Mouse (Mus musculus) neural tube, embryonic 15.5 days (tissue): ENCODE data around the gene Rbms3. TPM values are rescaled to one million over a fixed set of nuclear protein-coding genes. Genes with fewer than 3 reads are reported as not detected.
A peak's percentile ranks its signal among the peaks of the same experiment; 100 is the strongest.

Experiments
- ATAC-seq: fragments of 200-750 bp; cut with Nextera tagmentation; 2 replicates; pipeline ENCODE4 v1.8.0; 2017; ENCODE audit warnings: mild to moderate bottlenecking, moderate TSS enrichment, moderate library complexity; ENCODE audit not compliant: low FRiP score
- H3K27ac ChIP-seq: fragments of 300-500 bp; sonication (generic); replicated peaks from 2 replicates; pipeline ENCODE4 v1.5.1; 2015; ENCODE audit warnings: mild to moderate bottlenecking, inconsistent platforms
- H3K27me3 ChIP-seq: fragments of 300-500 bp; sonication (generic); replicated peaks from 2 replicates; pipeline ENCODE4 v1.6.1; 2015; ENCODE audit warnings: inconsistent platforms
- H3K36me3 ChIP-seq: fragments of 300-500 bp; sonication (generic); 2 replicates; pipeline ENCODE4 v1.6.1; 2015; ENCODE audit warnings: inconsistent platforms
- H3K4me1 ChIP-seq: fragments of 300-500 bp; sonication (generic); 2 replicates; pipeline ENCODE4 v1.6.1; 2015; ENCODE audit warnings: inconsistent platforms
- H3K4me2 ChIP-seq: fragments of 300-500 bp; sonication (generic); 2 replicates; pipeline ENCODE4 v1.6.1; 2015; ENCODE audit warnings: inconsistent platforms, mild to moderate bottlenecking, moderate library complexity
- H3K4me3 ChIP-seq: fragments of 300-500 bp; sonication (generic); replicated peaks from 2 replicates; pipeline ENCODE4 v1.5.1; 2015; ENCODE audit warnings: mild to moderate bottlenecking, inconsistent platforms
- H3K9ac ChIP-seq: fragments of 300-500 bp; sonication (generic); replicated peaks from 2 replicates; pipeline ENCODE4 v1.6.1; 2015; ENCODE audit warnings: mild to moderate bottlenecking, inconsistent platforms
- H3K9me3 ChIP-seq: fragments of 300-500 bp; sonication (generic); replicated peaks from 2 replicates; pipeline ENCODE4 v1.6.1; 2016; ENCODE audit warnings: inconsistent platforms
- WGBS: fragments of 180-500 bp; shearing (Covaris S2); methylation state at CpG from one replicate; pipeline ENCODE4 v1.1.7; 2015; ENCODE audit warnings: mixed read lengths; 5-methylcytosine and 5-hydroxymethylcytosine counted together
- polyA plus RNA-seq: library from polyadenylated mRNA; unstranded; fragments of >200 nt; fragmentation: Nextera tagmentation; extraction: Ambion mirVana; gene quantifications from 2 replicates; pipeline ENCODE4 v1.2.1, GENCODE M21; 2015

Gene Rbms3
- polyA plus RNA-seq, 1 experiment from 2014 or later, result 83.4 TPM

GRCm38 (mm10) chr9:116905646-116906045, 724.1 kb downstream of the Rbms3 start:
- WGBS, result 74% methylated on average over 2 of the region's 2 CpGs
- Histone ChIP-seq H3K4me2 (no peak overlapping the region), H3K27me3 (no peaks in the 10 kb centered on the region), H3K4me3 (no peak overlapping the region), H3K36me3 (no peaks in the 10 kb centered on the region), H3K9me3 (no peaks in the 10 kb centered on the region), H3K4me1 (no peaks in the 10 kb centered on the region), H3K27ac (no peak overlapping the region), H3K9ac (no peak overlapping the region)
- no peak for ATAC-seq

- Histone ChIP-seq H3K27me3 (no peaks in the 10 kb centered on the region), H3K9me3 (no peaks in the 10 kb centered on the region), H3K9ac (no peak overlapping the region), H3K4me2 (no peak overlapping the region), H3K4me1 (0 out of 2 replicates have a peak, but pooled peaks cover 5% of the 10 kb centered on the region), H3K27ac (no peak overlapping the region), H3K4me3 (no peak overlapping the region), H3K36me3 (no peaks in the 10 kb centered on the region)
- ATAC-seq, result no peak
- 65% methylated on average over 11 of the region's 11 CpGs for WGBS
Measured at GRCm38 (mm10) chr9:116903304-116903993, 726.3 kb downstream of the Rbms3 start.

- Histone ChIP-seq H3K9ac (no peak overlapping the region), H3K4me2 (no peak overlapping the region), H3K9me3 (no peaks in the 10 kb centered on the region), H3K4me3 (no peak overlapping the region), H3K4me1 (0 out of 2 replicates have a peak, but pooled peaks cover 5% of the 10 kb centered on the region), H3K27ac (no peak overlapping the region), H3K27me3 (no peaks in the 10 kb centered on the region), H3K36me3 (no peaks in the 10 kb centered on the region)
- no peak for ATAC-seq
- 82% methylated on average over 15 of the region's 15 CpGs for WGBS
Measured at GRCm38 (mm10) chr9:116899403-116899802, 730.3 kb downstream of the Rbms3 start.

- Histone ChIP-seq H3K27ac (no peak overlapping the region), H3K9ac (no peak overlapping the region), H3K36me3 (no peaks in the 10 kb centered on the region), H3K27me3 (no peaks in the 10 kb centered on the region), H3K4me1 (peaks cover 5% of the 10 kb centered on the region; the same call in 1 of the 2 replicates), H3K9me3 (no peaks in the 10 kb centered on the region), H3K4me3 (no peak overlapping the region), H3K4me2 (no peak overlapping the region)
- WGBS, result 90% methylated on average over 9 of the region's 9 CpGs
- ATAC-seq, result no peak
Measured at GRCm38 (mm10) chr9:116886973-116887680, 742.6 kb downstream of the Rbms3 start.

- H3K36me3 ChIP-seq, result no peaks in the 10 kb centered on the region
- H3K4me1 ChIP-seq, result peaks cover 4% of the 10 kb centered on the region; the same call in 1 of the 2 replicates
- H3K27ac ChIP-seq, result no peak overlapping the region
- no peak for ATAC-seq
- WGBS, result 53% methylated on average over 5 of the region's 5 CpGs
- H3K9me3 ChIP-seq, result no peaks in the 10 kb centered on the region
- no peak overlapping the region for H3K4me2 ChIP-seq
- no peak overlapping the region for H3K4me3 ChIP-seq
- no peak overlapping the region for H3K9ac ChIP-seq
- H3K27me3 ChIP-seq, result no peaks in the 10 kb centered on the region
Measured at GRCm38 (mm10) chr9:116885617-116886016, 744.1 kb downstream of the Rbms3 start.

GRCm38 (mm10) chr9:116880503-116880902, 749.2 kb downstream of the Rbms3 start:
- ATAC-seq, result no peak
- Histone ChIP-seq H3K4me1 (peaks cover 14% of the 10 kb centered on the region; the same call in 1 of the 2 replicates), H3K27me3 (no peaks in the 10 kb centered on the region), H3K4me3 (no peak overlapping the region), H3K27ac (no peak overlapping the region), H3K4me2 (no peak overlapping the region), H3K9me3 (0 out of 2 replicates have a peak, but pooled peaks cover 3% of the 10 kb centered on the region), H3K9ac (no peak overlapping the region), H3K36me3 (no peaks in the 10 kb centered on the region)
- WGBS, result 67% methylated on average over 4 of the region's 4 CpGs

GRCm38 (mm10) chr9:116879600-116880457, 749.9 kb downstream of the Rbms3 start:
- no peak overlapping the region for H3K4me3 ChIP-seq
- WGBS, result 73% methylated on average over 10 of the region's 10 CpGs
- ATAC-seq, result no peak
- H3K27me3 ChIP-seq, result no peaks in the 10 kb centered on the region
- 0 out of 2 replicates have a peak overlapping the region, but pooled peaks have one; percentile 2 for H3K27ac ChIP-seq
- H3K4me1 ChIP-seq, result peaks cover 14% of the 10 kb centered on the region; the same call in 1 of the 2 replicates
- no peaks in the 10 kb centered on the region for H3K36me3 ChIP-seq
- no peak overlapping the region for H3K9ac ChIP-seq
- H3K4me2 ChIP-seq, result no peak overlapping the region
- 0 out of 2 replicates have a peak, but pooled peaks cover 3% of the 10 kb centered on the region for H3K9me3 ChIP-seq

GRCm38 (mm10) chr9:116876786-116877185, 752.9 kb downstream of the Rbms3 start:
- 63% methylated on average over 3 of the region's 3 CpGs for WGBS
- H3K27ac ChIP-seq, result no peak overlapping the region

GRCm38 (mm10) chr9:116873976-116874320, 755.8 kb downstream of the Rbms3 start:
- WGBS, result 65% methylated on average over 2 of the region's 2 CpGs
- Histone ChIP-seq H3K4me3 (no peak overlapping the region), H3K36me3 (no peaks in the 10 kb centered on the region), H3K27me3 (no peaks in the 10 kb centered on the region), H3K27ac (no peak overlapping the region), H3K9me3 (0 out of 2 replicates have a peak, but pooled peaks cover 1% of the 10 kb centered on the region), H3K9ac (no peak overlapping the region), H3K4me2 (no peak overlapping the region), H3K4me1 (peaks cover 11% of the 10 kb centered on the region; the same call in 1 of the 2 replicates)
- no peak for ATAC-seq

More at GRCm38 (mm10) chr9:116876786-116877185, 752.9 kb downstream of the Rbms3 start:
- H3K4me2 ChIP-seq, result no peak overlapping the region
- H3K36me3 ChIP-seq, result no peaks in the 10 kb centered on the region
- H3K9me3 ChIP-seq, result 0 out of 2 replicates have a peak, but pooled peaks cover 3% of the 10 kb centered on the region
- peaks cover 19% of the 10 kb centered on the region; the same call in 1 of the 2 replicates for H3K4me1 ChIP-seq
- no peak overlapping the region for H3K4me3 ChIP-seq
- no peak for ATAC-seq
- H3K27me3 ChIP-seq, result no peaks in the 10 kb centered on the region
- no peak overlapping the region for H3K9ac ChIP-seq

GRCm38 (mm10) chr9:116873033-116873975, 756.4 kb downstream of the Rbms3 start:
- Histone ChIP-seq H3K4me2 (no peak overlapping the region), H3K9ac (no peak overlapping the region), H3K27ac (no peak overlapping the region), H3K4me1 (peaks cover 11% of the 10 kb centered on the region; the same call in 1 of the 2 replicates), H3K36me3 (no peaks in the 10 kb centered on the region), H3K9me3 (no peaks in the 10 kb centered on the region), H3K4me3 (no peak overlapping the region), H3K27me3 (no peaks in the 10 kb centered on the region)
- 82% methylated on average over 30 of the region's 30 CpGs for WGBS
- no peak for ATAC-seq
